Mouse (Mus musculus) retina, postnatal 1 day (tissue): ENCODE results near the gene Cacna1c.

Experiments
- DNase-seq: peaks from one replicate; pipeline ENCODE4 v3.0.0-alpha.2; 2012

Cacna1c gene

DNA sequence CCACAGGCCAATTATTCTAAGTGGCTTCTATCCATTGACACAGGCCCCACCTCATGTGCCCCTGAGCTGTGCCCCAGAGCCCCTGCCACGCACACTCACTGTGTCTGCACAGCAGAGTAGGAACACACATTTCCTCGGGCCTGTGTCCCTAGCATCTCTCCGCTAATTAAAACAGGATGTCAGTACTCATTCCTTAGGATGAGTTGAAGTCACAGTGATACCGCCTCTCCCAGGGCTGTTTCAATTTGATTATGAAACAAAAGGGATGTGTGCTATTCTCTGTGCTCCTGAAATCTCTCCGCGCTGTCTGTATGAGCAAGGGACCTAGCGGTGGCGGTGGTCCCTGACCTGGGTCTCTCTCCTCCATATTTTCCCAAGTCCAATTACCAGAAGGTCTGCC, 296.5 kb downstream of the Cacna1c start:
- DNase-seq, result peak; percentile 63

DNA sequence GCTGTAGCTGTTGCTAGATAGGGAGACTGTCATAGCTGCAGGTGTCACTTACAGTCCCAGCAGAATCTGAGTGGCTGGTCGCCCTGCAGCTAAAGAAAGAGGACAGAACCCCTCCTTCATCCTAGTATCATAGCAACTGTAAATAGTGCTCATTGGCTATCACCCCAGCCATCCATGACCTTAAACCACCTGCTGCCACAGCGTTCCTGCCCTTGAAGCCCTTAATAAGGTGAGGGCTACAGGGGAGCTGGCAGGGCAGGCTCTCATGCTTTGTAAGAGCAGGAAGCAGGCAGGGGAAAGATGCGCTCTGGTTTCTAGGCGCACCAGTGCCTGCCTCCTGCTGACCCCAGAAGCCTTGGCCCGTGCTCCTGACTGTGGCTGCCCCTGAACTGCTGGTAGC, 299.1 kb downstream of the Cacna1c start:
- DNase-seq, result no peak

DNA sequence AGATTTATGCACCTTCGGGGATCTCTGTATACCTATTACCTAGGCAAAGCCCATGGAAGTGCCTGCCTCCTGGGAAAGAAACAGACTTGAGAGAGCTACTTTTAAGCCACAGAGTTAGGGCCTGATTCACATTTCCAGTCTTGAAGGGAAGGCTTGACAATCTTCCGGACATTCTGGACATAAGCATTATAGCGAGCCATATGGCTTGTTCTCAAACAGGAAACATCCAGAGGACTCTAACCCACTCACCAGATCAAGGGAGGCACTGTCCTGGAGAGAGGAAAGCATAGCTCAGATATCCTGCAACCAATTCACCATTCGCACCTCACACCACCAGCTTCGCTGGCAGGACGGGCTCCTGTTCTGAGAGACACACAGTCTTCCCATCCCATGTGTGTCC, 302.2 kb downstream of the Cacna1c start:
- DNase-seq, result no peak

DNA sequence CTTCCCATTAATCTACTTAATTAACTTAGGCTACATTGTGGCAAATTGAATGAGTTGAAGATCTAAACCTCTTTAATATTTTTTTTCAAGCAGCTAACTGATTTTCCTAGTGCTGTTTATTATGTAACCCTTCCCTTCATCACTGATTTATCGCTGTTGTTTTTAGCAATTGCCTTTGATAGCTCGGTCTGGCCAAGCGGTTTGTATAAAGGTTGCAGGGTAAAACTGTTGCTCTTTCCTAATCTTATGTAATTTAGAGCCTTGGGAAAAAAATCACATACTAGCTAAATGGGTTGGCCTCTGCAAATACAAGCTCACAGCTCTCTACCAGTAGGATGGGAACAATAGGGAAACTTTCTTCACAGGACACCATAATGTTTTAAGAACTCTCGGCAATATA, 306.8 kb downstream of the Cacna1c start:
- no peak for DNase-seq

DNA sequence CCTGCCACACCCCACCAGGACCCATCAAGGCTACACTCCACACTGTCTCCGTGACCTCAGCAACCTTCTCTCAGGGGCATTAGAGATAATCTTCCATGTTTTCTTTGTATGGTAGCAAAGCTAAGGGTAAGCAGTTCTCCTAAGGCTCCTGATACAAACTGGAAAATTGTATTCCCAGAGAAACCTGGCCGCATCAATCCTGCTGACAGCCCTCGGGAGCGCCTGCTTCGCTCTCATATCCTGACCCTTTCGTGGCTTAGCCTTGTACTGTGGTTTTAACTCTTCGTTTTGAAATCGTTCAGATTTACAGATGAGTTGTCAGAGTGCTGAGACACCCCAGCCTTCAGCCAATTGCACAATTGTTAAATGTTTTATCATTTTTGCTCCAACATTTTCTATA, 309.2 kb downstream of the Cacna1c start:
- no peak for DNase-seq

DNA sequence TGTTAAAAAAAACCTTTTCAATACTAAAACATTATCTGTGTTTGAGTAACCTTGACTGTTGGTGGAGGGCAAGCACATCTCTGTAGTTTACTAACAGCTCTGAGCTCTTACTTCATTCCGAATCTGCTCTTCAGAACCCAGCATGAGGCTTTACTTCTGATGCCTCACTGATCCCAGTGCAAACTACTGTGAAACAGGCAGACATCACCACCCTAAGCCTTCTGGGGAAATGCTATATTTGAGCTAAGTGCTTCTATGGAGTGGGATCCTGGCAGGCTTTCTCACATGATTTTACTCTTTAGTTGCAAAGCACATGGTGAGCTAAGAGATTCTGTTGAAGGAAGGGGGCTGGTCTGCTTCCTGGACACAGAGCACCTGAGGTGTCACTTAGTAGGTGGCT, 311.3 kb downstream of the Cacna1c start:
- DNase-seq, result no peak

DNA sequence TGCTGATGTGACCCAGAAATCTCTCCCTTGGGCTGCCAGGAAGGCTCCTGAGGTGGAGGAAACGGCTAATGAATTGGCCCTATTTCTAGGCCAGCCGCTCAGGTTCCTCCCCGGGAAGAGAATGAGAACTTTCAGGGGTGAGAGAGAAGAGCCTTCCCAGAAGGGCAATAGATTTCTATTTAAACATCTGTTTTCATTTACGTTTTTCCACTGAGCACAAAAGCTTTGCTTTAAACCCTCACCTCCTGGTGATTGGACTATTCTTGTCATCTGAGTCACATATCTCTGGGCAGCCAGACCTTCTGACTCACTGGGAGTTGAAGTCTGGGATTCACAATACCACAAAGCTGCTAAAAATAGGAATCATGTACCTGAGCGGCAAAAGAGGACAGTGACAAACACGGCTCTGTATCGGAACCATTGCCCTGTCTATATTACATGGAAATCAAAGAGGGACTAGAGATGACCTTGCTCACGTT, 312.1 kb downstream of the Cacna1c start:
- DNase-seq, result no peak

- DNase-seq, result no peak
Measured at GRCm38 (mm10) chr6:118876204-118876603, 320.0 kb downstream of the Cacna1c start.

- no peak for DNase-seq
Measured at GRCm38 (mm10) chr6:118870241-118870841, 325.9 kb downstream of the Cacna1c start.

GRCm38 (mm10) chr6:118867384-118867783, 328.8 kb downstream of the Cacna1c start:
- DNase-seq, result peak; percentile 16

- no peak for DNase-seq
Measured at GRCm38 (mm10) chr6:118866889-118867288, 329.3 kb downstream of the Cacna1c start.

DNA sequence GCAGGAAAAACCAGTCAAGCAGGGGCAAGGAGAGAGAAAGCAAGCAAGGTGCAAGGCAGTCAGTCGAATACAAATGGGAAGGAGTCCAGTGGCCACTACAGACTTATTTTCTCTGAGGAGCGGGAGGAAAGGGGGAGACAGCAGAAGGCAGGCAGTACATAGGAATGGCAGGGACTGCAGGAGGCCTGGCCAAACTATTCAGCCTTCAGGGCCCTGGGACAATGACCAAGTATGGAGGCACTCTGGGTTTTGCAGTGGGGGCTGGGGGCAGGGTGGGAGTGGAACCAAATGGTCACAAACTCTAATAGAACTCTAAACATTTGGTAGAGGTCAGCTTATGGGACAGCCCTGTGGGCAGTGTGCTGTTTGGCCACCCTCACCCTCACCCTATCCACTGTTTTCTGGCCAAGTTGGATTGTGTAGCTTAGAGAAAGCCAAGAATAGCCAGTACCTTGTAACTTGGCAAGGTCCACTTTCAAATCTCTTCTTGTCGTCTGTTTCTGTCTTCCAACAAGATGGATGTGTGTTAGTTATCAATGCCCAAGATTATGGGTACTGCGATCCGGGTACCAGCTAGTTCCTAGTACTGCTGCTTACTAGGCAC, 330.3 kb downstream of the Cacna1c start:
- no peak for DNase-seq

DNA sequence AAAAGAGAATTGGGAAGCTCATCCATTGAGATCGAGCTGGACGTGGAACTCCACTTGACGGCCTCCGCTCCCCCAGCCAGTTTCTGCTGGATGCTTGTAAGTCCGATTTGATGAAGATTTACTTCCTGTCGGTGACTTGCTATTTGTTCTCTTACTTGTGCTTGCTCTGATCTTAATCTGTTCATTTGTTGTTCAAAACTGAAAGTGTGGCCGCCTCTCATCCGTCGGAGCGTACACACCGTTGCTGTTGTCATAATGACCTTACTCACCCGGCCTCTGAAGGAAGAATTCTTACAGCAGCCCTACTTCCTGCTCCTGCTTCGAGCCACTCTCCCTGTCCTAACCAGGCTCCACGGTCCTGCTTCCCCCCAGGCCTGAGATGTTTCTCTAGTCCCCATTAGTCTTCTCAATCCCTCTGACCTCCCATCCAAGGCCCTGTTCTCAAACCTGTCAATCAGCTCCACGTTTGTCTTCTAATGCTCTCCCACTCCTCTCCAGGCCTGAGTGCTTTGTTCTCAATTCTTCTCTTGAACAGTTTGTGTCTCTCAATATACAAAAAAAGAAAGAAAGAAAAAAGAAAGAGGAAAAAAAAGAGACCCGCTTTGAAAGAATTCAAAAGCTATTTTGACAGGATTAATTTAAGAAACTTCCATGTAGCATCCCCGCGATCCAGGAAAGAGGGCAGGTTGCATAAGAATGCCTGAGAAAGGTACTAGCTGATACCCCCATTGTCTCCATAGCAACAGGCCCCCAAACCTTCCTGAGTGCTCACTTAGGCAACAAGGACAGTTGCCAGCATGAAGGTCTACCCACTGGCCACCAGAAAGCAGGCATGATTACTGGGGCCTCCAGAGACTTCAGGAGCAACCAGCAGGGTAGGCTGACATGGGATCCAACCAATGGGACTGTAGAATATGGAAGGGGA, 331.3 kb downstream of the Cacna1c start:
- peak; percentile 11 for DNase-seq

DNA sequence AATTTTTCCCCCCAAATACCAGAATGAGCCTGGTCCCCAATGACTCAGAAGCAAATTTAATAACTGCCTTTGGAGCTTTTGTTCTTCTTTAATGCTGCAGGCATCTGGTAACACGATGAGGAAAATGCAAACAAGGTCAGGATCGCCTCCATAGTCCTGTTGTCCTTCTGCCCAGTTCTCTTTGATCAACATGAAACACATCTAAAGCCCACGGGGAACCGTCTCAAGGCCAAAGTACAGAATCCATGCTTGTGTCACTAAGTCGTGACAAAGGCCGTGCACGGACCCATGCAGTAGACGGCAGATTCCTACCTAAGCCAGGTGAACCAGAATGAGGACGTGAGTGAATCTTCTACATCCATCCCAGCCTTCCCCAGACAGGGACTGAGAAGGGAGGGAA, 333.5 kb downstream of the Cacna1c start:
- DNase-seq, result no peak

- DNase-seq, result no peak
Measured at GRCm38 (mm10) chr6:118862091-118862490, 334.1 kb downstream of the Cacna1c start.

- DNase-seq, result no peak
Measured at GRCm38 (mm10) chr6:118858431-118858830, 337.8 kb downstream of the Cacna1c start.

DNA sequence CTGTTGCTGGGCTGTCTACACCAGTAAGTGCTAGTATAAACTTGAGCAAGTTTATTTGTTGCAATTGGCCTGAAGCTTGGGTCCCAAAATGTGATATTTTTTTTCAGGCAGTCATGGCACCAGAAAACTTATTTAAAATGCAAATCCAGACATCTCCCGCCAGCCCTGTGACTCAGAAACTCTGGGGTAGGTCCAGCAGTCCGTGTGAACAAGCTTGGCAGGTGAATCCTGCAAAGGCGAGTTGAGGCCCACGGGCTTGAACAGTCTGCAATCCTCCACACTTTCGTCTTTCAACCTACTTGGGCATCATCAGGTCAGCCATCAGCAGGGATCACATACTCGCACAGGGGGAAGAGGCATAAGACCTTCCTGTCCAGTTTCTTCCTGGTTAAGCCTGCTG, 344.1 kb downstream of the Cacna1c start:
- no peak for DNase-seq

- DNase-seq, result no peak
Measured at GRCm38 (mm10) chr6:118851086-118851485, 345.1 kb downstream of the Cacna1c start.

GRCm38 (mm10) chr6:118848640-118849039, 347.6 kb downstream of the Cacna1c start:
- DNase-seq, result no peak

- no peak for DNase-seq
Measured at GRCm38 (mm10) chr6:118847751-118848150, 348.5 kb downstream of the Cacna1c start.

DNA sequence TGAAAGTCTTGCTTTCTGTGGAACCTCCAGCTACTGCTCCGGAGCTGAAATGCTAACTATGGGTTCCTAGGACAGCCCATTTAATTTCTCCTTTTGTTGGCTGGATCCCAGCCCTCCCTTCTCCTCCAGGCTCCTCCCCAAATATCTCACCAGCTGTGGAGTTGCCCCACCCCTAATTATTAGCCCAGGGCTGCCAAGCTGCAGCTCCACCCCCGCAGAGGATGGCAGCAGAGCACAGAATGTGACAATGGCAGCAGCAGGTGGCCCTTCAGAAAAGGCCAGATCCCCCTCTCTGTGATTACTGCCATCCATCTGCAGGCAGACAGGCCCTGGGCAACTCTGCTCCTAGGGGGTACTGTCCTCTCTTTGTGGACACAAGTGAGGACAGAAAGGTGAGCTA, 350.4 kb downstream of the Cacna1c start:
- DNase-seq, result peak; percentile 86

DNA sequence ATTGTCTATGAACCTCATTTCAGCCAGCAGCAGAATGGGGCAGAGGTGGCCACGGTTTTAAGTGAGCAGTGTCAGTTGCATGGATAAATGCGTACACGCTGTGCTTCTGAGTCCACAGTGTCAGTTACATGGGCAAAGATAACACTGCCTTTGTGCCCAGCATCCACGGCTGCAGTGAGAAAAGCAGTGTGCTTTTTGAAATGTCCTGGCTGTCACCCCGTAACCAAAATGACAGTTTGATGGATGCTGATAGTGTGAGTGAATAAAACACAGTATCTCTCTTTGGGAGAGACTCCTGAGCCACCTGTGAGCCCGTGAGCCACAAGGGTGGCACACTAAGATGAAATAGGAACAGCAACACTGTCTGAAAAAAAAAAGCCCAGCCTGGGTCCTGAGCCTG, 351.0 kb downstream of the Cacna1c start:
- no peak for DNase-seq

GRCm38 (mm10) chr6:118843566-118843965, 352.7 kb downstream of the Cacna1c start:
- no peak for DNase-seq

DNA sequence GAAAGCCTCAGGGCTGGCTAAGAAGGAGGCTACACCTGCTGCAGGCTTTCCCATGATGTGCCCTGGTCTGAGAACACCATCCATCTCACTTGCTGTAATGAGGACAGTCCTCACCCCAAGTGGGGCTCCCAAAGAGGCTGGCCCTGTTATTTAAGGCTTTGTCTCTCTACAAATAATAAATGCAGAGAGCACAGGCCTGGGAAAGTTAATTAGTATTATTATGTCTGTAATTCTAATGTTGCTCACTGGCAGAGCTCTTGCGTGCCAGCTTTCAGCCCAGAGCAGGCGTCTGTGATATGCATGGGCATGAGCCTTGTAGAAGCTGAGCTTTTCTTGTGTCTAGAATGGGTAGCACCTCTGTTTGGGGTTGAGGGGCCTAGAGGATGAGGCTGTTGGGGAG, 354.3 kb downstream of the Cacna1c start:
- DNase-seq, result no peak
